ENCODE assay signal across 8 mouse cellular contexts in genomic region chr5:20227912-20228762, GRCm38 (mm10).
DNase-seq lines count a peak whose midpoint lies in the region; ATAC-seq lines count a peak whose summit lies in the region.

No protein-coding gene starts in this region.

- ATAC-seq in frontal cortex, adult (ENCODE audit: low TSS enrichment): peak; percentile 48
- ATAC-seq in granulocyte monocyte progenitor cell, adult 5-6 weeks (replicated peaks; ENCODE audit: poor library complexity, severe bottlenecking): peak; percentile 97
- peak; percentile 83 for ATAC-seq in megakaryocyte progenitor cell, adult 5-6 weeks (replicated peaks; ENCODE audit: poor library complexity)

- no peak for DNase-seq in frontal cortex, postnatal 14 days (ENCODE audit: low spot score in 2 of 2)
- DNase-seq in Muller cell, postnatal 12 days (ENCODE audit: inconsistent ontology term): peak; percentile 35
- DNase-seq in spleen, postnatal 14 days (ENCODE audit: low spot score in 2 of 2): no peak
- DNase-seq in gastrocnemius, postnatal 4 days (ENCODE audit: low spot score in 2 of 2): no peak
- DNase-seq in urinary bladder, postnatal 14 days (ENCODE audit: low spot score): no peak
